Mouse (Mus musculus) lung, postnatal 36 days (tissue): ENCODE measurements at regions not wholly inside any gene's neighbourhood (a gene's known extent, or its start where the extent isn't known, plus 50 kb on each side); places are given as distances from the start of the nearest gene placed in this dataset.
A peak's percentile ranks its signal among the peaks of the same experiment; 100 is the strongest.

Source experiments
- DNase-seq: peaks from one replicate; pipeline ENCODE4 v3.0.0; 2022; ENCODE audit warnings: mixed read lengths

- no peak for DNase-seq
Observed at GRCm38 (mm10) chr11:112839721-112840494, 57.9 kb downstream of the Sox9 start.

- no peak for DNase-seq
Observed at GRCm38 (mm10) chr11:112840495-112840828, 58.4 kb downstream of the Sox9 start.

- DNase-seq: no peak
Observed at GRCm38 (mm10) chr11:112844258-112844901, 62.4 kb downstream of the Sox9 start.

- no peak for DNase-seq
Observed at GRCm38 (mm10) chr11:112847146-112847545, 65.1 kb downstream of the Sox9 start.

GRCm38 (mm10) chr11:112847851-112848250, 65.8 kb downstream of the Sox9 start:
- DNase-seq: no peak

- no peak for DNase-seq
Observed at GRCm38 (mm10) chr11:112849974-112850373, 68.0 kb downstream of the Sox9 start.

- peak; percentile 2 for DNase-seq
Observed at GRCm38 (mm10) chr11:112850532-112851272, 68.7 kb downstream of the Sox9 start.

GRCm38 (mm10) chr11:112851321-112851720, 69.3 kb downstream of the Sox9 start:
- DNase-seq: no peak

GRCm38 (mm10) chr11:112855975-112856374, 74.0 kb downstream of the Sox9 start:
- DNase-seq: no peak

GRCm38 (mm10) chr11:112859309-112859708, 77.3 kb downstream of the Sox9 start:
- DNase-seq: no peak

GRCm38 (mm10) chr11:112860797-112861196, 78.8 kb downstream of the Sox9 start:
- no peak for DNase-seq

GRCm38 (mm10) chr11:112861233-112861632, 79.2 kb downstream of the Sox9 start:
- no peak for DNase-seq

- DNase-seq: no peak
Observed at GRCm38 (mm10) chr11:112865836-112866235, 83.8 kb downstream of the Sox9 start.

GRCm38 (mm10) chr11:112869571-112869970, 87.5 kb downstream of the Sox9 start:
- no peak for DNase-seq

GRCm38 (mm10) chr11:112870201-112871035, 88.4 kb downstream of the Sox9 start:
- no peak for DNase-seq

GRCm38 (mm10) chr11:112872677-112873367, 90.8 kb downstream of the Sox9 start:
- no peak for DNase-seq

GRCm38 (mm10) chr11:112874239-112874638, 92.2 kb downstream of the Sox9 start:
- DNase-seq: no peak

GRCm38 (mm10) chr11:112876226-112876625, 94.2 kb downstream of the Sox9 start:
- DNase-seq: no peak

- DNase-seq: no peak
Observed at GRCm38 (mm10) chr11:112878436-112878835, 96.4 kb downstream of the Sox9 start.

GRCm38 (mm10) chr11:112880736-112881135, 98.7 kb downstream of the Sox9 start:
- DNase-seq: no peak

- no peak for DNase-seq
Observed at GRCm38 (mm10) chr11:112885336-112885940, 103.4 kb downstream of the Sox9 start.

- no peak for DNase-seq
Observed at GRCm38 (mm10) chr11:112886139-112886538, 104.1 kb downstream of the Sox9 start.
